Mouse (Mus musculus): Measurements from ENCODE around the gene Hmgcs2.

- TF ChIP-seq CTCF (IDR thresholded peaks at IDR 0.05; ENCODE audit: extremely low read depth, insufficient read depth, insufficient read length, insufficient replicate concordance), result no peak
- TF ChIP-seq POLR2A (IDR thresholded peaks at IDR 0.05; ENCODE audit: low read depth, low read length), result no peak
Observed at GRCm38 (mm10) chr3:98300266-98300665, 20.0 kb downstream of the Hmgcs2 start.

Data from spleen, adult 2 months (tissue).